Mouse (Mus musculus) small intestine, adult 2 months (tissue): ENCODE data around the gene Zim1.

Experiments
- CTCF ChIP-seq: fragments of 200-500 bp; IDR thresholded peaks from 2 replicates; pipeline ENCODE4 v1.5.1; 2012; ENCODE audit warnings: low read depth, mild to moderate bottlenecking, control low read depth, inconsistent platforms, low read length, moderate library complexity, mixed read lengths; ENCODE audit not compliant: insufficient replicate concordance, insufficient read length; ENCODE audit errors: extremely low read depth
- POLR2A ChIP-seq: fragments of 200-500 bp; IDR thresholded peaks from 2 replicates; pipeline ENCODE4 v1.6.1; 2012; ENCODE audit warnings: low read depth, mild to moderate bottlenecking, control low read depth, inconsistent platforms, low read length, moderate library complexity

GRCm38 (mm10) chr7:6728263-6728931, 32.1 kb upstream of the Zim1 start:
- TF ChIP-seq POLR2A (no peak), CTCF (no peak)
